Mouse (Mus musculus) CD4-positive, CD25-positive, alpha-beta regulatory T cell (primary cell): ENCODE results near the gene Rhpn2. TPM values are rescaled to one million over a fixed set of nuclear protein-coding genes. Genes with fewer than 3 reads are reported as not detected.

Experiments used
- polyA plus RNA-seq: library from polyadenylated mRNA; unstranded; fragments of 100-300 nt; shearing (Covaris generic); gene quantifications from one replicate; pipeline ENCODE4 v1.2.1, GENCODE M21; 2017

Gene Rhpn2
- polyA plus RNA-seq = 0.35 TPM

DNA sequence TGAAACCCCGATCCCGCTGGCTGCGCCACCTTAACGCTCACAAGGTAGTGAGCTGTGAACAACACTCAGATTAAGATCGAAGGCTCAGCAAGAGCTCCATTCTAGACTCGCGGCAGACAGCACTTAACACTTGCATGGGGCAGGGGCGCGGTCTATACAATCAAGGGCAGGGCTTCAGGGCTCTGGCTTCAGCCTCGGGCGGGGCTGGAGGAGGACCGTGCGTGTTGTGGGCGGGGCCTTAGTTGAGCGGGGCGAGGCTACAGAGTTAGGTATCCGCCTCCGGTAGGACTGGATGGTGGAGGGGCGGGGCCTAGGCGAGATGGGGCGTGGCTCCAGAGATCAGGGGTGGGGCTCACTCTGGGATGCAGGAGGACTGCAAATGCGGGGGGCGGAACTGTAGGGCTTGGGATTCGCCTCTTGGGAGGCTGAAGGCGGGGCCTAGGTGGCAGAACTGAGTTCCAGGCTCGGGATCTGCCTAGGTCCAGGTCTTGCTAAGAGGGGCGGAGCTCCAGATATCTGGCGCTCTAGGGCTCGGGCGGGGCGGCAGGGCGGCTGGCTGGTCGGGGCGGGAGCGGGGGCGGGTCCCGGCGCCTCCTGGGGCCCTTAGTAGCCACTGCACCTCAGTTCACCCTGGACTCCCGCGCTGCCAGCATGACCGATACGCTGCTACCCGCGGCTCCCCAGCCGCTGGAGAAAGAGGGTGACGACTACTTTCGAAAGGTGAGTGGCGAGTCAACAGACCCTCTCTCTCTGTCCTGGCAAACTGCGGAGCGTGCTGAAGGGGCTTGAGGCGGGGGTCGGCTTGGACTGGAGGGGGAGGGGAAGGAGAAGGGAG lies at the start of gene Rhpn2:
TSS of gene Rhpn2 (plus strand) at position 479 of the 835 bp plus-strand sequence.

DNA sequence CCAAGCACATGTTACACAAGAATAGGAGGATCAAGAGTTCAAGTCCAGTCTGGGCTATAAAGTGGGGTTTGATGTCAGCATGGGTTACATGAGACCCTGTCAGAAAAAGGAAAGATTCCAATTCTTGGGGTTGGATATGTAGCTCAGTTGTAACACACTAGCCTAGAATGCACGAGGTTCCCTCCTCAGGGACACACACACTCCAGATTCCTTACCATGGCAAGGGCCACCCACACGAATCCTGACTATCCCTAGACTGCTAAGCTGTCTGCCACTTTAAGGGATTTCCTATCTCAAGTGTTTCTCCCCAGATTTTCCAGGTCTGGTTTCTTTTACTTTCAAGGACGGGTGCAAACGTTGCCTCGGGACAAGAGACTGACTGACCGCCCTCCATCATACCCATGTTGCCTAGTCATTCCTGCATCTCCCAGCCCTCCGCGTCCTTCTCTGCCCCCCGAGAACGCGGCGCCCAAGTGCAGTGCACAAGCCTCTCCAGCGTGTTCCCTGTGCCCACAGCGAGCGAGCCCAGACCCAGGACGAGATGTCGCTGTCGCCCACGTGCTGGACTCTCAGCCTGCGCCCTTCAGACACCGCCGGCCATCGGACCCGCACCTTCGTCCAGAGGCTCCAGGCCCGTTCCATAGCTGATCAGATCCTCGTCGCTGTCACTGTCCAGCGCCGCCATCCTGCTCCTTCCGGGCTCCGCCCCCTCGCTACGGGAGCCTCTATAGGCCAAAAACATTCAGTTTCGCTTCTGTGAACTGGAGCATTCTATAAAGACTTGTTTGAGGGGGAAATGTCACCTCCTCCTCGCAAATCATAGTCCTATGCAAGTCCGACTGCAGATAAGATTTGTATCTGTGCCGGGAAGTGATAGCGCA lies 16.0 kb upstream of the Rhpn2 start, which contains the start of gene Gpatch1:
TSS of gene Gpatch1 (minus strand) at position 712 of the 881 bp plus-strand sequence.

DNA sequence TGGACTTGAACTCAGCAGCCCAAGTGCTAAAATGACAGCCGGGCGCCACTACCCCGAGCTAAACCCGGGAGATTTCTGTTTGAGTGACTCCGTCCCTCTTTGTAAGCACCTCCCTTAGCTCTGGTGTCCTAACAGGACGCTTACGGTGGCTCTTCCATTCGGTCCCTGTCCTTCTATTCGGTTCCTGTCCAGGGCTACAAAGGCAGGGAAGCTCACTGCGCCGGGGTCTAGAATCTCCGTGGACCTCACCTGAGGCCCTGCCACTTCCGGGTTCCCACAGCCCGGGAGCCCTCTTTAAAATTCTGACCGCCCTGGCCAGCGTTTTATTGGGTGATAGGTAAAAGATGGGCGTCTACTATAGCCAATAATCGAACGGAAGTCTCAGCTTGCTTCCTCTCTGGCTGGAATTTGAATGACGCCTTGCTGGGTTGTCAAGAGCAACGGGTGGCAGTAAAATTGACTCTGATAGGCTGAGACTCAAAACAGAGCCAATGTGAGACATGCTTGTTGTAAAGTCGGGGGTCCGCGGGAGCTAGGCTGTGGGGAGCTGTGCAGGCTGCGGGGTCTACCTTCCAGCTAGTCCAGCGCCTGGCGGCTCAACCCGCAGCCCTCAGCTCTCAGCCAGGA lies 62.7 kb downstream of the Rhpn2 start, which contains the start of the genes Faap24 and Cep89:
TSS of gene Faap24 (minus strand) at position 295 of the 627 bp plus-strand sequence.
TSS of gene Cep89 (plus strand) at position 494 of the 627 bp plus-strand sequence.

Other genes with a start within 250 kb of the Rhpn2 start
- 1.5 TPM for gene Cebpa, start 214.9 kb upstream of the Rhpn2 start, polyA plus RNA-seq
- gene Slc7a10, start 147.8 kb upstream of the Rhpn2 start, polyA plus RNA-seq = 5.2 TPM
- 0.91 TPM for gene Lrp3, start 118.7 kb upstream of the Rhpn2 start, polyA plus RNA-seq
- 17.9 TPM for gene Gpatch1, start 15.7 kb upstream of the Rhpn2 start, polyA plus RNA-seq
- gene Faap24, start 62.7 kb downstream of the Rhpn2 start, polyA plus RNA-seq = 27.6 TPM
- gene Cep89, start 62.9 kb downstream of the Rhpn2 start, polyA plus RNA-seq = 12.0 TPM
- gene Slc7a9, start 114.6 kb downstream of the Rhpn2 start, polyA plus RNA-seq = not detected
- not detected for gene Tdrd12, start 203.6 kb downstream of the Rhpn2 start, polyA plus RNA-seq
- 58.9 TPM for gene Nudt19, start 222.1 kb downstream of the Rhpn2 start, polyA plus RNA-seq